Mouse (Mus musculus) embryo, embryonic 10.5 days (tissue): ENCODE measurements at regions not wholly inside any gene's neighbourhood (a gene's known extent, or its start where the extent isn't known, plus 50 kb on each side); places are given as distances from the start of the nearest gene placed in this dataset.

Experiments
- DNase-seq: peaks from one replicate; pipeline ENCODE4 v3.0.0-alpha.2; 2015; ENCODE audit warnings: low spot score

GRCm38 (mm10) chr13:3752334-3752733 lies 51.8 kb downstream of the Calml3 start:
- DNase-seq, result no peak

GRCm38 (mm10) chr13:3751222-3751621 lies 52.9 kb downstream of the Calml3 start:
- no peak for DNase-seq

GRCm38 (mm10) chr13:3750756-3751155 lies 53.4 kb downstream of the Calml3 start:
- no peak for DNase-seq

GRCm38 (mm10) chr13:3749646-3750045 lies 54.5 kb downstream of the Calml3 start:
- no peak for DNase-seq

DNA sequence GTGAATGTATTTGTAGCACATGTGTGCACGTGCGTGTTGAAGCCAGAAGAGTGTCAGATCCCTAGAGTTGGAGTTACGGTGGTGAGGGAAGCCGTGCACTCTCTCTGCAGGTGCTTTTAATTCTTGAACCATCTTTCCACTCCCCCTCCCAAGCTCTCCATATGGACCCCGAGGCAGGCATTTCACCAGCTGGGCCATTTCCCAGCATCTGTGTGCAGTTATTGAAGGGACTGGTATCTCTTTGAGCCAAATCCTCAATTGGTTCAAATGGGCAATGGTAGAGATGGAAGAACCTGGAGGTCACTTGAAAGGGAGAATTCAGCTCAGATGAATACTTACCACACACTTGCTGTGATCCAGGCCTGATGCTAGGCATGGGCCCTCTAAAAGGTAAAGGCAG lies 55.3 kb downstream of the Calml3 start:
- peak; percentile 21 for DNase-seq

DNA sequence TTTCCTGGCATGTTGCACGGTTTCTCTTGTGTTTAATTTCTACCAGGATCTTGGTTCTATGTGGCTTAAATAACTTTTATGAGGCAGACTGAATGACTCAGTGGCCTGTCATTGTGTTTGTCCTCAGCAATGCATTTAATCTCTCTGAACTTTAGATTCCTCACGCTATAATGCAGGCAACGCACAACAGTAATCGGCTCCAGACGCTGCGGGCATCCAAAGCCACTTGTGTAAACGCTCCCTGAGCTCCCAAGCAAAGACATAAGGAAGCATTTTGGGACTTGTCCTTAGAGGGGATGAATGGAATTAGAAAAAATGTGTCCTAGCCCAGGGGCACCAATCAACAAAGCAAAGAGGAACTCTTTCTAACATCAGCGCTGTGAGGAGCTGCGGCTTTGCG lies 57.6 kb downstream of the Calml3 start:
- peak; percentile 62 for DNase-seq

GRCm38 (mm10) chr13:3744870-3745269 lies 59.2 kb downstream of the Calml3 start:
- no peak for DNase-seq

DNA sequence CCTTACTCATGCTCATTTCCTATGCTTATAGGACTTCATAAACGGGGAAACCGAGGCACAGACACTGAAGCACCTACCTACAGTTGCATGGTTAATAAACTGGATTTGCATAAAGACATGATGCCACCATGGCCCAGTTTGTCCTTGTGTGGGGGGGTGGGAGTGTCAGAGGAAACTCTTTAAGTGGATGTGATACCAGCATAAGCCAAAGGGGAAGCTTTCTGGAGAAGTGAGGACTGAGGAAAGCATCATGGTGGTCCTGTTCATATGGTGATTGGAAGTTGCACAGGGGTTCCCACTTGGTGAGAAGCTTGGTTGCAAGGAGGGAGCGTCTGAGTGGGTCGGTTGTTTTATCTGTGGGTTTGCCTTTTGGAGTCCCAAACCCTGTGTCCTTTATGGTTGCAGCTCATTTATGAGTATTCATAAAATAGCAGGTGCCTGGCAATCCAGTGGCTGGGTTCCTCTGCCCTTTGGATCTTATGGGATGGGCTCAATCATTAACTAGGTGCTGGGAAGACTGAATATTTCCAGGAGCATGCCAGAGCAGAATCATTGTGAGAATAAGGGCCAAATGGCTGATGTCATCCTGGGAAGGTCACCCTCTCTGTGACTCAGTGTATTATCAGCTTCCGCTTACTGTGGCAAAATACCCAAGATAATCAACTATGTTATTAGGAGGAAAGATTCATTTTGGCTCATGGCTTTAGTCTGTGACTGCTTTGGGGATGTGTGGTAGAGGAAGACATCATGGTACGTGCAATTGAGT lies 60.2 kb downstream of the Calml3 start:
- DNase-seq, result no peak

DNA sequence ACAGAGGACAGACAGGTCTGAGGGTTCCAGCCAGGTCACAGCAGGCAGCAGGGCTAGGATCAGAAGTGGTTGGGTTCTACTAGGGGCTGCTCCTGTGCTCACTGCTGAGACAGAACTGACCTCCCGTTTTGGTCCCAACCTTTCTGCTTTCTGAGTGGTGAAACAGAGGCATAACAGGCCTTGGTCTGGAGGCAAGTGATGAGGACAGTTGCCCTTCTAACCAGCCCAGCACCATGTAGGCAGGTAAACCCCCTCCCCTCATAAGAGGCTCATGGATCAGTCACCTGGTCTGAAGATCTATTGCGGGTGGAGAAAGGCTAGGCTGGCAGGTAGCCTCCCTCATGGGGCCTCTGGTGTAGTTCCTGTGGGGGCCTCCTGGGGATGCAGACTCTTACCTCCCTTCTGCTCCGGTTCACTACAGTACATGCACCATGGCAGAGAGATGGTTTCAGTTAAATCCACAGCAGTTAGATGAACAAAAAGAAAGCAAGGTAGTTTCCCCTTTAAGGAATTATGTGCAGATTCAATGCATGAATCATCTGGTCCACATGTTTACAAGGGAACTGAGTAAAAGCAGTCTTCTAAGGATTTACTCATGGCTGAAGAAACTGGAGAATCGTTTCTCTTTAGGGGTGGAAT lies 61.2 kb downstream of the Calml3 start:
- peak; percentile 26 for DNase-seq

DNA sequence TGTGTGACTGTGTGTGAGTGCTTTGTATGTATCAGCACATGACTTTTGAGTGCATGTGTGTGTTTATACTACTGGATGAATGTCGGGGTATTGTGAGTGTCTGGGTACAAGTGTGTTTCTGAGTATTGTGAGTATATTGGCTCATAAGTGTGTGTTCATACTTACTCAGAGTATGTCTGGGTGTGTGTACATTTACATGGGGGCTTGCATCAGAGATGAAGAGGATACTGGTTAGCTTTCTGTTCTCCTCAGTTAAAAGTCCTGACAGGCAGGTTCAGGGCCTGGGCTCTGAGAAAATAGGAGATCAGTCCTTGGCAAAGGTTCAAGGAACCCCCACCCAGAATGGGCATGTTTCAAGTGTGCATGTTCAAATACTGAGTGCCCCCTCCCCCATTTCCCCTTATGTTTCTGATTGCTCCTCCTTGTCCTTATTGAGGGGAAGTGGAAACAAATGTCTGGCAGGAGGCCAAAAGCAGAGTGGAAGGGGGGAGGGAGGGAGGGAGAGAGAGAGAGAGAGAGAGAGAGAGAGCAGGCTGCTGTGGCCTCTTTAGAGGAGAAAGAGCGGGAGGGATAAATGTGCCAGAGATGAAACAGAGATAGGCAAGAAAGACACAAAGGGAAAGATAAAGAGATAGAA lies 61.9 kb downstream of the Calml3 start:
- DNase-seq, result peak; percentile 73

DNA sequence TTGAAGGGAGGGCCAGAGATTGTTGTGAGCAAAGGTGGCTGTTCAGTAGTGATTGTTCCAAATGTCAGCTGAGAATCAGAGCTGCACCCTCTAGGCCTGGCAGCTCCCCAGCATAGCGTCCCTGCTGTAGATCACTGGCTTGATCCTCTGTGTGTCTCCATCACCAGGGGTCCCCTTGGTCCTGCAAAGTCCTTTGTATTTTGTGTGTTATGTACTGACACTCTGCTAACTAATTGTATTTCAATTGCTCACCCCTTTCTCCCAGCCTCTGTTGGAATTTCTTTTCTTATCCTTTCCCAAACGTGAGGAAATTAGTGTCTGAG lies 73.5 kb downstream of the Calml3 start:
- no peak for DNase-seq

DNA sequence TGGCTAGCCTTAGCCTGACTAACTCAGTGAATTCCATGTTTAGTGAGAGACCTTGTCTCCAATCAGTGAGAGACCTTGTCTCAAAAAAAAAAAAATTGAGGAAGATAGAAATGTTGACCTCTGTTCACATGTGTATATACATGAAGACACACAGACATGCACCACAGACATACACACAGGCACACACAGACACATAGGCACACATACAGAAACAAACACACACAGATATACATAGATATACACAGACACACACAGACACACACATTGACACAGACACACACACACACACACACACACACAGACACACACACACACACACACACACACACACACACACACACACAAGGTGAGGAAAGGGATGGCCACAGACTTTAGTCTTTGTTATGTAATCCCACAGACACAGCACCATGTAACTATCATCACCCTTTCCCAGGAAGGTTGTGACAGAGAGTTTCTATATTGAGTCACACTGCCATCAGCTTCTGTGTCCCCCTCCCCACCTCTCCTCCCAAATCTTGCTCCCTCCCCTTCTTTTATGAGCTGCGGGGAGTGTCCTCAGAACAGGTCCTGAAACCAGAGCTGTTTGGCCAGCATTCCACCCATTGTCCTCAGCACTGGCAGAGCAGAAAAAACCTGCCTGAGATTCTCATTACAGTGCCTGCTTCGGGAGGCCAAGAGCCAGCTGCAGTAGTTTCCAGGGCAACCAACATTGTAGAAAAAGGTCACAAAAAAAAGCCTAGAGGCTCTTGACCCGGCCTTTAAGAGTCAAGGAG lies 74.0 kb downstream of the Calml3 start:
- DNase-seq, result peak; percentile 85

- no peak for DNase-seq
These were observed 75.2 kb downstream of the Calml3 start for GRCm38 (mm10) chr13:3728888-3729287.

DNA sequence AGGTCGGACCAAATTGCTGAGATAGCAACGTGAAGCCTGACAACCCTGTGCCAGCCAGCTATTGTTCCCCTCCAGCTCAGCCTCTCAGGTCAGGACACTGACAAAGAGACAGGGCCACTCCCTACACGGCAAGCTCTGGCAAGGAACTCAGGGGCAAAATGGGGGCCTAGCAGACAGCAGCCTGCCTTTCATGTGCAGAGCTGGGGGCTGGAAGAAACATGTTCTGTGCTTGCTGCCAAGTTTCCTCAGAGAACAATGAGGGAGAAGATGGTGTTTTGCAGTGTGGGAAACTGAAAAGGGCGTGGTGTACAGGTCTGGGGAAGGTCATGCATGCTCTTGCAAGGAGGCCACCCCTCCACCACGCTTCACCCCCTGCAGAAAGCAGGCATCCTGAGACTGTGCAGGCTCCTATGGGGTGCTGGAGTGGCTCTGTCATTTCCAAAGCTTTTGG lies 77.8 kb downstream of the Calml3 start:
- no peak for DNase-seq

GRCm38 (mm10) chr13:3725803-3726202 lies 78.3 kb downstream of the Calml3 start:
- no peak for DNase-seq

GRCm38 (mm10) chr13:3724313-3724712 lies 79.8 kb downstream of the Calml3 start:
- no peak for DNase-seq

DNA sequence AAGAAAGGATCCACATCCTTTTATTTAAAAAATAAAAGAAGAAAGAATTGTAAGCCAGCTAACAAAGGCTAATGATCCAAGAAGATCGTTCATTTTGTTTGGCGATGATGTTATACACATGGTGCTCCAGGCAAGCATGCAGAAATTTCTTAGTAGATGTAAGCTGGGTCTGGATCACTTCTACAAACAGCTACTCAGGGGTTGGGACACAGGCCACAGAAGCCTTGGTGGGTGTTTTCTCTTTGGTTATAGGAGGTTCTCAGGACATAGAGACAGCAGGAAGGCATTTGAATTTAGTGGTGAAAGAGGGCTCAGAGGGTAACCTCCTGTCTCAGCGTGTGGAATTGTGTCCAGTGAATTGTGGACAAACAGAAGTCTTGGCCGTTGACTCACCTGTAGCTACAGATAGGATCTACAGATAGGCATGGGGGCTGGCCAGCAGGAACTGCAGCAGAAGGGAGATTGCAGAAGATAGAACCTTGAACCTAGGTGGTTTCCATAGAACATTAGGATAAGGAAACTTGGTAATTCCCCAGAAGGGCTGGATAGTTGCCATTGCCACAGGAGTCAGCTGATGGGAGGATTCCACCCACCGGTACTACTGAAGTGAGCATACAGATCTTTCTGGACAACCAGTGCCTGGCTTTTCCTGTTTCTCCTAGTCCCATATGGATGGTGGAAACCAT lies 80.5 kb downstream of the Calml3 start:
- DNase-seq, result no peak

- no peak for DNase-seq
These were observed 81.2 kb downstream of the Asb13 start for GRCm38 (mm10) chr13:3715019-3715418.

DNA sequence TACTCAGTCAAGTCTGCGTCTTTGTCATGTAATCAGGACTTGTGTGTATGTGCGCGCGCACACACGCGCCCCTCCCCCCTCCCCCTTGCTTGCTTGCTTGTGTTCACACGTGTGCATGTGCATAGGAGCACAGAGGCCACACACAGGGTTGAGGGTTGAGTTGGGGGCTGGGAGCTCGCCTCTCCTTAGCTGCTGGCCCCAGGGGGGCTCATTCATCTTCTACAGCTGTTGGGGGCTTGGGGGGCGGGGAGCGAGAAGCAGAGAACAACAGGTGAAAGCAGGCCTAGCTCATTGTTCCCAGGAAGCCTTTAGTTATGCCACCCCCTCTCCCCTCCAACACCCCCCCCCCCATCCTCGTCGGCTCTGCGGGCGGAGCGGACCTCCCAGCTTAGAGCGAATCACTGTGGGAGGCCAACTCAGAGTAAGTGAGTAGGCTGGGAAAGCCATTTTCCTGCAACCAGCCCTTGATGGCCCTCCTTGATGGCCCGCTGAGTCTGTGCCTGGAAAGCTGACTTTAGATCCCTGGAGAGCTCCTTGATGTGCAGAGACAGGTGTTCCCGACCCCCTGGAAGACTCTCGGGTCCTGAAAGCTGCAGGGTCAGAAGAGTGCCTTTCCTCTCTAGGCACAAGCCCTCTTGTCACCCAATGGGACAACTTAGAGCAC lies 78.8 kb downstream of the Asb13 start:
- peak; percentile 87 for DNase-seq

DNA sequence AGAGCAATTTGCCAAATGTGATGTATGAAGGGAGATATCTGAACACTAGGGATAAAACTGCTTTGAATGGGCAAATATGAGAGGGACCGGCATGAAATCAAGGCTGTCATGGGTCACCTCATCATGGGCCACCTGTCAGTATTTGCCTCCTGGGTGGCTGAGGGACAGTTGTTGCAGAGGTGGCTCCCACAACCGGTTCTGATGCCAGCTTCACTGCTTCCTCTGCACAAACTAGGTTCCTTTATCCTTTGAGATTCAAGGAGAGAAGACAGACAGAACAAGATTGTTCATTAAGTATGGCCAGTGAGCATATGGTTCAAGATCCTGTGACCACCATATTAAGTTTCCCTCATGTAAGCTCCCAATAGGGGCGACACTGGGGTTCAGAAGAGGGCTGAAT lies 78.3 kb downstream of the Asb13 start:
- DNase-seq, result no peak

DNA sequence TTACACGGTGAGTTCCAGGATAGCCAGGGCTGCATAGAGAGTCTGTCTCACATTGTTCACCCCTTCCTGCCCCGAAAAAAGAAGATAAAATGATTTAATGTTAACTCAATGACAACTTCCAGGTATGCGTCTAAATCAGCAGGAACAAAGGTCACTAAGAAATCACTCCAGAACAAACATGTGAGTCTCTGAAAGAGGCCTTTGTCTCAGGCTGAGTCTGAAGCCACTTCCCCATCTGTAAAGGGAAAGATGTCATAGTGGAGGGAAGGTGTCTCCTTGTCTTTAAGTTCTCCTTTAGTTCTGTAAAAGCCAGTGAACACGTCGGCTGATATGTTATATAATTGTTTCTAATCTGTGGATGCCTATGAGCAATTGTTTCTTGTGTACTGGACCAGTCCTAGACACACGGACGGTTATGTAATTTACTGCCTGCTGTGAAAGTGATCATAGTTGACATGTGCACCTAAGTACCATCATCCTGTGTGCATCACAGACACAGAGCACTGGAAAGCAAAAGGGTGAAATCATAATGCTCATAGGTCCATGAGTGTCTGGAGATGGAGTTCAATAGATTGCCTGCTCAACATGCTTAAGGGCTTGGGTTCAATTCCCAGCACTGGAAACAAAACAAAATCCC lies 76.3 kb downstream of the Asb13 start:
- DNase-seq, result no peak
